Mouse (Mus musculus) cortical plate, adult 2 months (tissue): ENCODE results near the gene Srsf5. TPM values are rescaled to one million over a fixed set of nuclear protein-coding genes. Genes with fewer than 3 reads are reported as not detected.
"Not testable (repeated sequence)": the region's sequence is repeated elsewhere in the genome, so short reads cannot be mapped to it uniquely, and the experiment has no call there.

Source experiments
- H3K27ac ChIP-seq: fragments of 200-500 bp; 2 replicates; pipeline ENCODE4 v1.5.1; 2012; ENCODE audit warnings: low read length, control low read depth, inconsistent platforms; ENCODE audit not compliant: insufficient read depth
- H3K4me1 ChIP-seq: fragments of 200-500 bp; 2 replicates; pipeline ENCODE4 v1.6.1; 2011; ENCODE audit warnings: low read length; ENCODE audit not compliant: control insufficient read depth, insufficient read depth
- H3K4me3 ChIP-seq: fragments of 200-500 bp; 2 replicates; pipeline ENCODE4 v1.5.1; 2011; ENCODE audit warnings: mild to moderate bottlenecking, low read length, control low read depth; ENCODE audit not compliant: insufficient read depth
- CTCF ChIP-seq: fragments of 200-500 bp; IDR thresholded peaks from 2 replicates; pipeline ENCODE4 v1.5.1; 2011; ENCODE audit warnings: mild to moderate bottlenecking, control low read depth, low read length; ENCODE audit not compliant: insufficient read depth; ENCODE audit errors: extremely low read depth
- POLR2A ChIP-seq: fragments of 200-500 bp; IDR thresholded peaks from 2 replicates; pipeline ENCODE4 v1.6.1; 2011; ENCODE audit warnings: mild to moderate bottlenecking, low read length, control low read depth; ENCODE audit not compliant: insufficient read depth; ENCODE audit errors: extremely low read depth
- polyA plus RNA-seq: library from polyadenylated mRNA; depleted of rRNA; stranded (reverse); fragments of >200 nt; gene quantifications from 2 replicates; pipeline ENCODE4 v1.2.3, GENCODE M21; 2012

Srsf5 gene
- polyA plus RNA-seq, 1 experiment, result 627 TPM

- Histone ChIP-seq H3K4me1 (peaks cover 5% of the 10 kb centered on the region), H3K4me3 (peak overlapping the region; percentile 93), H3K27ac (peak overlapping the region; percentile 98)
- TF ChIP-seq POLR2A (no peak; the same call in 1 of the 2 replicates), CTCF (no peak)
These were observed 672 bp downstream of the Srsf5 start for GRCm38 (mm10) chr12:80945996-80946355.

GRCm38 (mm10) chr12:80948202-80948601 is 2.9 kb downstream of the Srsf5 start:
- no peak overlapping the region for H3K4me3 ChIP-seq

GRCm38 (mm10) chr12:80949603-80950002 is 4.3 kb downstream of the Srsf5 start:
- not testable (repeated sequence) for H3K4me1 ChIP-seq, H3K27ac ChIP-seq, H3K4me3 ChIP-seq

More at GRCm38 (mm10) chr12:80948202-80948601, 2.9 kb downstream of the Srsf5 start:
- H3K4me1 ChIP-seq, result peaks cover 7% of the 10 kb centered on the region
- no peak for TF ChIP-seq CTCF
- TF ChIP-seq POLR2A, result no peak
- H3K27ac ChIP-seq, result no peak overlapping the region

GRCm38 (mm10) chr12:80951640-80952219 is 6.4 kb downstream of the Srsf5 start:
- TF ChIP-seq CTCF, result no peak
- no peak for TF ChIP-seq POLR2A

GRCm38 (mm10) chr12:80952526-80952925 is 7.2 kb downstream of the Srsf5 start:
- H3K27ac ChIP-seq, result no peak overlapping the region
- TF ChIP-seq POLR2A (no peak), CTCF (no peak)
- no peak overlapping the region for H3K4me3 ChIP-seq
- H3K4me1 ChIP-seq, result peaks cover 7% of the 10 kb centered on the region

More at GRCm38 (mm10) chr12:80951640-80952219, 6.4 kb downstream of the Srsf5 start:
- H3K4me3 ChIP-seq, result no peak overlapping the region
- H3K27ac ChIP-seq, result no peak overlapping the region
- H3K4me1 ChIP-seq, result peaks cover 7% of the 10 kb centered on the region

- Histone ChIP-seq H3K4me1 (peaks cover 2% of the 10 kb centered on the region; the same call in 1 of the 2 replicates), H3K4me3 (no peak overlapping the region), H3K27ac (no peak overlapping the region)
- no peak for TF ChIP-seq POLR2A
- TF ChIP-seq CTCF, result no peak
These were observed 10.7 kb downstream of the Srsf5 start for GRCm38 (mm10) chr12:80956039-80956438.

GRCm38 (mm10) chr12:80957961-80958360 is 12.7 kb downstream of the Srsf5 start:
- H3K27ac ChIP-seq, result no peak overlapping the region
- H3K4me3 ChIP-seq, result no peak overlapping the region
- TF ChIP-seq POLR2A (no peak), CTCF (no peak)
- H3K4me1 ChIP-seq, result no peaks in the 10 kb centered on the region; the same call in 1 of the 2 replicates

- H3K27ac ChIP-seq, result no peak overlapping the region
- no peak for TF ChIP-seq CTCF
- TF ChIP-seq POLR2A, result no peak
- H3K4me3 ChIP-seq, result no peak overlapping the region
- no peaks in the 10 kb centered on the region for H3K4me1 ChIP-seq
These were observed 17.3 kb downstream of the Srsf5 start for GRCm38 (mm10) chr12:80962566-80962965.

GRCm38 (mm10) chr12:80966059-80966838 is 20.9 kb downstream of the Srsf5 start:
- TF ChIP-seq POLR2A, result no peak
- TF ChIP-seq CTCF, result no peak
- H3K4me1 ChIP-seq, result no peaks in the 10 kb centered on the region
- H3K27ac ChIP-seq, result no peak overlapping the region
- no peak overlapping the region for H3K4me3 ChIP-seq

- no peak overlapping the region for H3K4me3 ChIP-seq
- H3K27ac ChIP-seq, result no peak overlapping the region
- no peak for TF ChIP-seq POLR2A
- no peak for TF ChIP-seq CTCF
- no peaks in the 10 kb centered on the region for H3K4me1 ChIP-seq
These were observed 22.6 kb downstream of the Srsf5 start for GRCm38 (mm10) chr12:80967918-80968317.
